Mouse (Mus musculus): ENCODE results near the gene Spr.
"Not testable (repeated sequence)": the region's sequence is repeated elsewhere in the genome, so short reads cannot be mapped to it uniquely, and the experiment has no call there.

The Spr gene

GRCm38 (mm10) chr6:85137217-85138035 lies at the start of gene Spr:
Gene Spr, minus strand, starts transcription at chr6:85137766.
- peak; percentile 90 for DNase-seq (ENCODE audit: low spot score)

GRCm38 (mm10) chr6:85186744-85187059 lies 49.1 kb upstream of the Spr start:
- no peak for DNase-seq (ENCODE audit: low spot score)

GRCm38 (mm10) chr6:85186033-85186743 lies 48.6 kb upstream of the Spr start:
- DNase-seq (ENCODE audit: low spot score) = peak; percentile 36

- DNase-seq (ENCODE audit: low spot score) = no peak
These were observed 46.4 kb upstream of the Spr start for GRCm38 (mm10) chr6:85183951-85184350.

GRCm38 (mm10) chr6:85180036-85180435 lies 42.5 kb upstream of the Spr start:
- DNase-seq (ENCODE audit: low spot score) = no peak

- no peak for DNase-seq (ENCODE audit: low spot score)
These were observed 42.0 kb upstream of the Spr start for GRCm38 (mm10) chr6:85179569-85179968.

- DNase-seq (ENCODE audit: low spot score) = no peak
These were observed 27.9 kb upstream of the Spr start for GRCm38 (mm10) chr6:85165440-85165921.

- peak; percentile 35 for DNase-seq (ENCODE audit: low spot score)
These were observed 22.8 kb upstream of the Spr start for GRCm38 (mm10) chr6:85160201-85160923.

GRCm38 (mm10) chr6:85159092-85159760 lies 21.7 kb upstream of the Spr start:
- not testable (repeated sequence) for DNase-seq (ENCODE audit: low spot score)

- DNase-seq (ENCODE audit: low spot score) = not testable (repeated sequence)
These were observed 20.7 kb upstream of the Spr start for GRCm38 (mm10) chr6:85158040-85158804.

GRCm38 (mm10) chr6:85156551-85156950 lies 19.0 kb upstream of the Spr start:
- not testable (repeated sequence) for DNase-seq (ENCODE audit: low spot score)

- DNase-seq (ENCODE audit: low spot score) = peak; percentile 51
These were observed 17.4 kb upstream of the Spr start for GRCm38 (mm10) chr6:85154861-85155528.

- DNase-seq (ENCODE audit: low spot score) = peak; percentile 58
These were observed 16.5 kb upstream of the Spr start for GRCm38 (mm10) chr6:85153970-85154540.

- no peak for DNase-seq (ENCODE audit: low spot score)
These were observed 12.8 kb upstream of the Spr start for GRCm38 (mm10) chr6:85150386-85150785.

GRCm38 (mm10) chr6:85147636-85148035 lies 10.1 kb upstream of the Spr start:
- DNase-seq (ENCODE audit: low spot score) = no peak

GRCm38 (mm10) chr6:85144466-85144865 lies 6.9 kb upstream of the Spr start:
- no peak for DNase-seq (ENCODE audit: low spot score)

GRCm38 (mm10) chr6:85141013-85141412 lies 3.4 kb upstream of the Spr start:
- DNase-seq (ENCODE audit: low spot score) = not testable (repeated sequence)

GRCm38 (mm10) chr6:85139534-85139933 lies 2.0 kb upstream of the Spr start:
- DNase-seq (ENCODE audit: low spot score) = no peak

- DNase-seq (ENCODE audit: low spot score) = not testable (repeated sequence)
These were observed 782 bp downstream of the Spr start for GRCm38 (mm10) chr6:85136784-85137183.

- DNase-seq (ENCODE audit: low spot score) = not testable (repeated sequence)
These were observed 4.8 kb downstream of the Spr start for GRCm38 (mm10) chr6:85132794-85133193.
